Mouse (Mus musculus): ENCODE measurements at regions not wholly inside any gene's neighbourhood (a gene's known extent, or its start where the extent isn't known, plus 50 kb on each side); places are given as distances from the start of the nearest gene placed in this dataset.

- peak; percentile 52 to 57 for DNase-seq
Measured at GRCm38 (mm10) chr15:68435961-68436360, 1935.3 kb upstream of the Lrrc6 start.

- DNase-seq: no peak
Measured at GRCm38 (mm10) chr15:68431251-68431650, 1930.5 kb upstream of the Lrrc6 start.

DNA sequence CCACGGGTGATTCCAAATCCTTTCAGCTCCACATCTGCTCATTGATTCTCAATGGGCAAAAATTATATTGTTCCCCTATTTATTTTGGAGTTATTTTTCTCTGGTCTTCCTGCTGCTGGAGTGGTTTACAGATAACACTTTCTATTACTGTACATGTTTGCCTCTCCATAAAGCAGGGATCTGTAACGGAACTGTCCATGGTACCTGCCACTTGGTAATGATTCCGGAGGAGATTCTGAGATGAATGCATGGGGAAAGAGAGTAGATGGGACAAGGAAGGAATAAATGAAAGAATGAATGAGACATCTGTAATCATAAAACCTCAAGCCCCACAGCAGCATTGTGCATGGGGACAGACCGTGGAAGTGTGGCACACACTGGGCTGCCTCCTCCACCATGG is 1929.8 kb upstream of the Lrrc6 start:
- no peak for DNase-seq

DNA sequence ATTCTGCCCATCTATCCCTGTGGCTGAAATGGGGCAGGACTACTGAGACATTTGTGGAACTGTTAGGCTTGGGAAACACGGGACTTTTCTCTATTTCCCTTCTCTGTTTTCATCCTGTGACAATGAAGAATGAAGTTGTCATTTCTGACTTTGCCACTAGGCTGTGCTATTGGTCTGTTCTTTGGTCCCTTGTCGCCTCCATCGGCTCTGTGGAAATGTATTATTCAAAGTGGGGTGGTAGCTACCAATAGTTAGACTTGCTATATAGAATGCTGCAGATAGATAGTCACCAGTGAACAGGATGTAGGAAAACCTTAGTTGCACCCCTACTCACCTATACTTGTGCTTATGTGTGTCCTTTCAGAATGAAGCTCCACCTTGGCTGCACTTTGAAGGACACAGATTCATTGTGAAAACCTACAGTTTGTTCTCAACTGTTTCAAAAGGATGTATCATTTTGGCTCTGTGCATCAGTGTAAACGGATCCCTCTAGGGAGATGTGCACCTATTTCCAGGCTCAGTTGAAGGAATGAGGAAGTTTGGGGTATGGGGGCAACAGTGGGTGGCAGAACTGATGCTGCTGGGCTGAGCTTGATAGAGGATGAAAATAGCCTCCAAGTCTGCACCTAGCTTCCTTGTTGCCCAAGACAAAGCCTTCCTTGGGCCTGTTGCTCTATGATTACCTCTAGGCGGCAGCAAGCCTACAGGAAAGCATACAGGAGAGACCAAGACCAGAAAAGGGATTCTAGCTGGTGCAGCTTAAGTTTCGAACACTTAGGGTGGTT is 1927.9 kb upstream of the Lrrc6 start:
- peak; percentile 82 to 87 for DNase-seq

DNA sequence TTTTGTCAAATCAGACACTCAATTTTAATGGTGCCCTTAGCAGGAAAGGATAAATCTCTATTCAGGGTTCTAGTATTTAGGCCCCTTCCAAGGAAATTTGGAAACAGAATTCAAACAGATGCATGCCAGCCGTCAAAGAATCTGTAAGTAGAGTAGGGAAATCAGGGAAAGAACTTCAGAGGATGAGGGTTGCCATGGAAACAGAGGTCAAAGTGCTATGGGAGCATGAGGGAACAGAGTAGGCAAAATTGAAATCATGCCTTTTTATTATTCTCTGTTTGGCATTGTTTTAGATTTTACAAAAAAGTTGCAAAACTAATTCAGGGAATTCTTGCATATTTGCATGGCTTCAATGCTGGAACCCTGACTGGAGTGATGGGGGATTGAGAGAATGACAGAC is 1916.4 kb upstream of the Lrrc6 start:
- DNase-seq: no peak

- DNase-seq: peak; percentile 64 to 74
Measured at GRCm38 (mm10) chr15:68415401-68415925, 1914.8 kb upstream of the Lrrc6 start.

GRCm38 (mm10) chr15:68414047-68414446 is 1913.3 kb upstream of the Lrrc6 start:
- peak; percentile 26 to 31 for DNase-seq

DNA sequence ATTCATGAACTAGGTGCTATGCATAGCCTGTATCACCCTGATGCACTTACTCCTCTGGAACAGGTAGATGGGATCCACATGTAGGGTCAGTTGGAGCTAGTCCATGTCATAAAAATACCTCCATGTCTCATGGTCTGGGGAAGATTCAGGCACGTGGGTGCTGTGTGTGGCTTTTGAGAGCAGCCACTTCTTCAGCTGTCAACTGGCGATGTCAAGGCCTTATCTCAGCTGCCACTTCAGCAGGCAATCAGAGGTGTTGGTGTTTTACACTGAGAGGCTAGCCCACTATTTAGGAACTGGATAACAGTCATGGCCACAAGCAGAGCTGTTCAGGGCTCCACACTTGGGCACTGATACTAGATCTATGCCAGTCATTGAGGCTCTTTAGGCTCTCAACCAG is 1912.0 kb upstream of the Lrrc6 start:
- no peak for DNase-seq

GRCm38 (mm10) chr15:68412156-68412555 is 1911.4 kb upstream of the Lrrc6 start:
- DNase-seq: no peak

- DNase-seq: no peak
Measured at GRCm38 (mm10) chr15:68403554-68404070, 1902.9 kb upstream of the Lrrc6 start.

- DNase-seq: no peak
Measured at GRCm38 (mm10) chr15:68401726-68402125, 1901.0 kb upstream of the Lrrc6 start.

GRCm38 (mm10) chr15:68401006-68401405 is 1900.3 kb upstream of the Lrrc6 start:
- DNase-seq: no peak

- DNase-seq: no peak
Measured at GRCm38 (mm10) chr15:68396566-68396965, 1895.9 kb upstream of the Lrrc6 start.

DNA sequence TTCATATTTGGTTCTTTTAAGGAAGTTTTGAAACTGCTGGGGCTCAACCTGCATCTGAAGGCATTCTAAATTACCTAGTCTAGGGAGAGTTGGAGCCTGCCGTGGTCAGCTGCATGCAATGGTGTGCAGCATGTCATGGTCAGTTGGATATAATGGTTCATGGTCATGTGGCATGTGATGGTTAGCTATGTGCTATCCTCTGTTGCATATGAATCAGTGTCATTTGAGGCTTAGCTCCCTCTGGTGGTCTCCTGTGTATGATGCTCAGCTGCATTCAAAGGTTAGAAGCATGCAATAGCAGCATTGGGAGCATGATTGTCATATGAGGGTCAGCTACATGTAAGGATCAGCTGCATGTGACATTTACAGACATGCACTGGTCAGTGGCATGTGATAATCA is 1894.0 kb upstream of the Lrrc6 start:
- DNase-seq: peak; percentile 68 to 71

GRCm38 (mm10) chr15:68394157-68394556 is 1893.4 kb upstream of the Lrrc6 start:
- no peak for DNase-seq

DNA sequence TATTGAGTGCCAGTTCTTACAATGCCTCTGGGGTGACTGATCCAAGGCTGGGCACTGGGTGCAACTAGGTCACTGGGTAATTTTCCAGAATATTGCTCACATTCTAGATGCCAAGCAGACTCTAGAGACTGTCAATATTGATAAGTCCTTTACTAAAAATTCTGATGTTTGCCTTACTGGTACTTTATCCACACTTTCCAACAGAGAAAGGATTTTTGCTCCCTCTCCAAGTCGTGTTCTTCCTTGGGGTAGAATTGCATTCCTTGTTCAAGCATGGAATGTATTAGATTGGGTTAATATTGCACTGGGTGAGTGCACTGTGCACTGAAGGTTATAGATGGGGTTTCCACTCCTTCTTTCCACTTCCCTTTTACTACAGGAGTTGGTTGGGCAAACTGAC is 1891.0 kb upstream of the Lrrc6 start:
- DNase-seq: no peak

GRCm38 (mm10) chr15:68389855-68390254 is 1889.1 kb upstream of the Lrrc6 start:
- DNase-seq: no peak

- DNase-seq: no peak
Measured at GRCm38 (mm10) chr15:68387349-68388065, 1886.8 kb upstream of the Lrrc6 start.

DNA sequence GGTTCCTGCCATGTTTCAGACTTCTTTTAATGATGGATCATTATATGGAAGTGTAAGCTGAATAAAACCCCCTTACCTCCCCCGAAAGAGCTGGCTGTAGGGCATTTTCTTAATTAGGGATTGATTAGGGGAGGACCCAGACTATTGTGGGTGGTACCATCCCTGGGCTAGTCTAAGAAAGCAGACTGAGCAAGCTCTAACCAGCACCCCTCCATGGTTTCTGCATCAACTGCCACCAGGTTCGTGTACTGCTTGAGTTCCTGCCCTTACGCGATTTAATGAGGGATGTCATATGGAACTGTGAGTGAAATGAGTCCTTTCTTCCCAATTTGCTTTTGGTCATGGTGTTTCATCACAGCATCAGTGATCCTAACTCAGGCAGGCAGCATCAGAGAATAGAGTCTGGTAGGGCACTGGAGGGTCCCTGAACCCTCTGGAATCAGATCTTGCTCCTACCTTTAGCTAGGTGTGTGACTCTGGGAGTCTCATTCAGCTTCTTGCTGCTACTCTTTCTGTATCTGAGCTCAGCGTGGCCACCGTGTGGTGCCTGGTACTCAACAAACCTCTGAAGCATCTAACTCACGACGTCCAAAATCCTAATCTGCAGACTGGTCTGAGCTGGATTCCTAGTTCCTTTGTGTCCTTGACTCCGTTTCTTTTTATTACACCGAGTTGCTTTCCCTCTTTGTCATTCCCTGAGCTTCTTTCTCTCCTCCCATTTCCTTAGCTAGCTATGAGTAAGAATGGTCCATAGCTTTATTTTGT is 1884.0 kb upstream of the Lrrc6 start:
- DNase-seq: peak in 1 of 2 experiments; percentile 10

DNA sequence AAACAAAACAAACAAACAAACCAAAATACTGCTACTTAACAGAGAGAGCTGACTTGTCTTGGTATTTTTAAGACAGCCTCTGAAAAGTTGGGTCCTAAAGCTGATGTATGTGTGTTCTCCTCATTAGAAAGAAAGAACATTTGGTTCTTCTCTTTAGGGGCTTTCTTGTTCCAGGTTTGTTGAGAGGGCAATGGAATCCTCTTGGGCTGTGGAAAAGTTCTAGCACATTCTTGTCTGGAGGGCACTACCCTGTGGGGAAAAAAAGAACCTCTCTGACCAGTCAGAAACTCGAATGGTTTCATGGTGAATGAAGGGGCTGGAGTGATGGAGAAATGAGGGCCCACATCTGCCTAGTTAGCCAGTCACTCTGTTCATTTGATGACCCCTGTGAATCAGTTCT is 1874.5 kb upstream of the Lrrc6 start:
- no peak for DNase-seq

DNA sequence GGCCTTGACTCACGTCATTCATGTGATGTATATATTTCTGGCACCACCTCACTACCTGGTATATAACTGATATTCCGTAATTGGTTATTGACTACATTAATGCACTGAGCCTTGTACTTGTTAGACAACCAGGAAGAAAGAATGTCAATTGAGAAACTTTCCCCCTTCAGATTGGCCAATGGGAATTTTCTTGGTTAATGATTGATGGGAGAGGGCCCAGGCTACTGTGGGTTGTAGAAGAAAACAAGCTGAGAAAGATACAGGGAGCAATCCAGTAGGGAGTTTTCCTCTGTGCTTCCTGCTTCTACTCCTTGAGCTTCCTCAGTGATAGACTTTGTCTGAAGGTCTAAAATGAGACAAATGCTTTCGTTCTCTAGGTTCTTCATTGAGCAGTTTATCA is 1866.1 kb upstream of the Lrrc6 start:
- no peak for DNase-seq

DNA sequence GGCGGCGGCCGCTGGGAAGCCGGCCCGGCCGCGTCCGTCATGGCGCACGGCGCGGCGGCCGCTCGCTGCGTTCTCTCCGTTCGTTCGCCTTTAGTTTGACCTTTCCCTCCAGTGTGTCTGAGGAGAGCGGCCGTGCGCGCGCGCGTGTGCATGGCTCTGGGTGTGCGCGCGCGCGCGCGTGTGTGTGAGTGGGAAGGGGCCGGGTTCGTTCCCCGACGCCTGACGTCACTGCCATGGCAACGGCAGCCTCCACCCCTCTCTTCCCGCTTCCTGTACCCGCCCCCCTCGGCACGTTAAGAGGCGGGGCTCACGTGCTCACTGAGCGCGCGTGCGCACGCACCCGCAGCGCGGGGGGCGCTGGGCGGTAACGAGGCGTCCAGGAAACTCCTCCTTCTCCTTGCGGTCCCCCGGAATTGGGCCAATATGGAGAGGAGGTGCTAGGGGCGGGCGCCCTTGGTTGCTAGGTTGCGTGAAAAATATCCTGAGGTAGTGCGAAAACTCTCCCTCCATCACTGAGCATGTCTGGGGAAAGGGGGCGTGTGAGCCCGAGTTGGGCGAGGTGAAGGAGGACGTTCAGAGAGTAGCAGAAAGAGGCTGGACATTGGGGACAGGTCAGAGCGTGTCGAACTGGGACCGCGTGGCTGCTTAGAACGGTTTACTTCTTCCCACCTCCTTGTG is 1862.5 kb upstream of the Lrrc6 start:
- DNase-seq: peak; percentile 99 to 100
